Mouse (Mus musculus) small intestine, adult 2 months (tissue): ENCODE data around the gene Prkch. TPM values are rescaled to one million over a fixed set of nuclear protein-coding genes. Genes with fewer than 3 reads are reported as not detected.

ENCODE experiments used
- H3K27ac ChIP-seq: fragments of 200-500 bp; 2 replicates; pipeline ENCODE4 v1.5.1; 2012; ENCODE audit warnings: low read depth, low read length, control low read depth, inconsistent platforms; ENCODE audit not compliant: insufficient read depth
- H3K27me3 ChIP-seq: fragments of 200-500 bp; 2 replicates; pipeline ENCODE4 v1.6.1; 2012; ENCODE audit warnings: mild to moderate bottlenecking, moderate library complexity, low read length, inconsistent platforms; ENCODE audit not compliant: control insufficient read depth, insufficient read depth
- H3K36me3 ChIP-seq: fragments of 200-500 bp; 2 replicates; pipeline ENCODE4 v1.6.1; 2012; ENCODE audit warnings: mild to moderate bottlenecking, low read length, control low read depth, inconsistent platforms; ENCODE audit not compliant: control insufficient read depth, insufficient read depth
- H3K4me1 ChIP-seq: fragments of 200-500 bp; 2 replicates; pipeline ENCODE4 v1.6.1; 2012; ENCODE audit warnings: low read length, inconsistent platforms, mixed read lengths; ENCODE audit not compliant: control insufficient read depth, insufficient read depth, insufficient read length
- H3K4me3 ChIP-seq: fragments of 200-500 bp; 2 replicates; pipeline ENCODE4 v1.5.1; 2012; ENCODE audit warnings: low read depth, mild to moderate bottlenecking, control low read depth, inconsistent platforms, low read length, moderate library complexity
- CTCF ChIP-seq: fragments of 200-500 bp; IDR thresholded peaks from 2 replicates; pipeline ENCODE4 v1.5.1; 2012; ENCODE audit warnings: low read depth, mild to moderate bottlenecking, control low read depth, inconsistent platforms, low read length, moderate library complexity, mixed read lengths; ENCODE audit not compliant: insufficient replicate concordance, insufficient read length; ENCODE audit errors: extremely low read depth
- POLR2A ChIP-seq: fragments of 200-500 bp; IDR thresholded peaks from 2 replicates; pipeline ENCODE4 v1.6.1; 2012; ENCODE audit warnings: low read depth, mild to moderate bottlenecking, control low read depth, inconsistent platforms, low read length, moderate library complexity
- WGBS: fragments of 180-500 bp; shearing (Covaris S2); methylation state at CpG from one replicate; pipeline ENCODE4 v1.1.7; 2018; 5-methylcytosine and 5-hydroxymethylcytosine counted together
- polyA plus RNA-seq: library from polyadenylated mRNA; depleted of rRNA; stranded (reverse); fragments of >200 nt; gene quantifications from 2 replicates; pipeline ENCODE4 v1.2.3, GENCODE M21; 2012

Gene Prkch
- polyA plus RNA-seq, 1 experiment = 3.2 TPM

DNA sequence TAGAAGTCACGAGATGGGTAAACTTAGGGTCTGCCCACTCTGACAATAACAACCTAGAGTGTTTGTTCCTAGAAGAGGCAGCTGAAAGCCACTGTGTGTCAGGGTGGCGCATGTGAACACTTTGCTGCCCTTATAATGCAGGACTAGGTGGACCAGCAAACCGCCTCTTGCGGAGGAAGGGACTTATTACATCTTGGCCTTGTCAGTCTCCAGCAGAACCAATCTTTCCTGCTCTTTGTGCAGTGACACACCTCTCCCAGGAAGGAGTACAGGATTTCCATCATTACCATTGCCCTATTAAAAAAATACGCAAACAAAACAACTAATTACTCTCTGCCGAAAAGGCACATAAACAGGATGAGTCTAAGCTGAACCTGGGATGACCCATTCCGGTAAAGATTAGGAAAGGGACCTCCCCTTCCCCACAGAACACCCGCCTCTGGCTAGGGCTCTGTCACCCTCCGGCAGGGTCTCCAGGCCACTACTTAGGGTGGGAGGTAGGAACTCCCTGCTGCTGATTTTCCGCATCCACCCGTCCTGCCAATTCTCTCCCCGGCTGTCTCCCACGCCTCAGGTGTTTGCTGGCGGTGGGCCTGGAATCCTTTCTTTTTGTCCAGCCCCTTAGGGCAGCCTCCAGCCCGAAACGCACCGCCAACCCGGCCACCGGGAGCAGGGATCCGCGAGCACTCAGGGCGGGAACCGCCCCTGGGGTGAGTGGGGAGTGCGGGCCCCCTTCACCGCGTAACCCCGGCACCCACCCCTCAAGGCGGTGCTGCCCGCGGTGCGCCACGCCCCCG, 585 bp upstream of the Prkch start:
- H3K4me1 ChIP-seq = peaks cover 6% of the 10 kb centered on the region
- H3K4me3 ChIP-seq = peak overlapping the region; percentile 76
- H3K36me3 ChIP-seq = no peaks in the 10 kb centered on the region
- WGBS = 8% methylated on average over 33 of the region's 33 CpGs
- H3K27ac ChIP-seq = peak overlapping the region; percentile 31; the same call in 1 of the 2 replicates
- peaks cover 18% of the 10 kb centered on the region for H3K27me3 ChIP-seq
- TF ChIP-seq POLR2A (no peak), CTCF (peak; percentile 11; the same call in 1 of the 2 replicates)

DNA sequence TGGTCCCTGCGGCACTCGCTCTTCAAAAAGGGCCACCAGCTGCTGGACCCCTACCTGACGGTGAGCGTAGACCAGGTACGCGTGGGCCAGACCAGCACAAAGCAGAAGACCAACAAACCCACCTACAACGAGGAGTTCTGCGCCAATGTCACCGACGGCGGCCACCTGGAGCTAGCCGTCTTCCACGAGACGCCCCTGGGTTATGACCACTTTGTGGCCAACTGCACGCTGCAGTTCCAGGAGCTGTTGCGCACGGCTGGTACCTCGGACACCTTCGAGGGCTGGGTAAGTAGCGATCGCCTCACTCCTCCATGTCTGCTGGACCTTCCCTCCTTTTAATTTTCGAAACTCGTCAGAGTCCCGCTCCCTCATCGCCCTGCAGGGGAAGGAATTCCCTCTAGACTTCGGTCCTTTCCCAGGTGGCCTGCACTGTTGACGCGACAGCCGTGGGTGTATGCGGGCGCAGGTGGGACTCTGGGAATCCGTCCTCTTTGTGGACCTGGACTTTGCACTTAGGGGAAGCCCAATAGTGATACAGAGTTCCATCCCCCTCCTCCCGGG, 725 bp downstream of the Prkch start:
- Histone ChIP-seq H3K4me1 (peaks cover 6% of the 10 kb centered on the region), H3K36me3 (no peaks in the 10 kb centered on the region), H3K4me3 (peak overlapping the region; percentile 76), H3K27ac (peak overlapping the region; percentile 14), H3K27me3 (peaks cover 18% of the 10 kb centered on the region)
- no peak for TF ChIP-seq POLR2A
- no peak for TF ChIP-seq CTCF
- WGBS = under 1% methylated on average over 33 of the region's 33 CpGs

DNA sequence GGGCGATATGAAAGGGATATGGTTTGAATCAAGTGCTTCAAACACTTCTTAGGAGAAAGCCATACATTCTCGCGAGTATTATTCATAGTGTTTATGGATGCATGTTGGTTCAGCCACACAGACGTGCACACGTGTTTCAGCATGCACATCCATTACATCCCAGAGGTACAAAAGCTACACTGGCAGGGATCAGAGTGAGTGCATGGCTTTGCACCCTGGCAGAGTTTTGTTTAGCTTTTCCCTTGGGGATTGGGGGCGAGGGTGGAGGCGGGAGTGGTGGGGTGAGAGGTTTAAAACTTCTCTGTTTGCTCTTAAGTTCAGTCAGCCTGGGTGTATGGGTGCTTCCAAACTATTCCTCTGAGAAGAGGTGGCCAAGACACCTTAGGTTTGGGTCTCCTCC, 1.3 kb downstream of the Prkch start:
- Histone ChIP-seq H3K36me3 (no peaks in the 10 kb centered on the region), H3K4me3 (peak overlapping the region; percentile 76), H3K27ac (no peak overlapping the region; the same call in 1 of the 2 replicates), H3K4me1 (peaks cover 6% of the 10 kb centered on the region), H3K27me3 (peaks cover 18% of the 10 kb centered on the region)
- 10% methylated on average over 7 of the region's 7 CpGs for WGBS
- no peak for TF ChIP-seq POLR2A
- no peak for TF ChIP-seq CTCF

DNA sequence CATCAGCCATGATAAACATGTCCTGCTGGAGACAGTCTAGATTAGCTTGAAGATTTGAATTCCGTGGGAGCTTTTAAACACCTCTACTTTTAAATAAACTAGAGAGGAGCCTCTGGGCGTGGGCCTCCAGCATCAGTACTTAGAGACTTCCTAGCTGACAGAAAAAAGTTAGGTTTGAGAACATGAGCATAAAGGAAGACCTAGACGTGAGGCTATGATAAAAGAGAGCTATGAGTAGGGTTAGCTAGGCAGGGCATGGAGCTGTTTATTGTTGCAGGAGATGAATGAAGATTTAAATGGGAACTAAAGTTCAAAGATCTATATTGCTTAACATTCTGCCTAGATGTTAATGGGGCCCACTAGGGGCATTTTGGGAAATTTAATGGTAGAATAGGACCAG, 2.7 kb downstream of the Prkch start:
- H3K27me3 ChIP-seq = peaks cover 18% of the 10 kb centered on the region
- TF ChIP-seq POLR2A = no peak
- TF ChIP-seq CTCF = no peak
- peaks cover 6% of the 10 kb centered on the region for H3K4me1 ChIP-seq
- no peak overlapping the region for H3K27ac ChIP-seq
- WGBS = 59% methylated on average over 3 of the region's 3 CpGs
- H3K36me3 ChIP-seq = no peaks in the 10 kb centered on the region
- no peak overlapping the region for H3K4me3 ChIP-seq

DNA sequence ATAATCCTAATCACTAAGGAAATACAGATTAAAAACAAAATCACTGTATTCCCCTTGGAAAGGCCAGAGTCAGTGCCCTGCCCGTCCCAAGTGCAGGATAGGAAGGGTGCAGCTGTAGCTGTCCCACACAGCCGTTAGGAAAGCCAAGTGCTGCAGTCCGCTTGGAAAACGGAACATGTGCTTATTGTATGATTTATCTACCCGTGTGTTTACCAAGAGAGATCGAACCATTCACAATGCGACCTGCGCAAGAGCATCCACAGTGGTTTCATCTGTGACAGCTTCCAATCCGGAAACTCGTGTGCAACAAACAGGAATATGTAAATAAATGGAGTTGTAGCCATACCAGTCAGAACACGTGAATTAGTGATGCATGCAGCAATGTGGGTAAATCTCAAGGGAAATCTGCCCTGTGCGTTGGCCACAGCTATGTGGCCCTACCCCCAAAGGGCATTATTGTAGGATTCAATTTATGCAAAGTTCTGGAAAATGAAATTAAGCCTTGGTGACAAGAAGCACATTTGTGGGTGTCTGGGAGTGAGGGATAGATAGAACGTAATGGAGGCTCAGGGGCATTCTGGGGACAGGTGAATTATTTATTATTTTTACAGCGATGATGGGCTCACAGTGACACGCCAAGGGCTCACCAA, 6.2 kb downstream of the Prkch start:
- 76% methylated on average over 15 of the region's 15 CpGs for WGBS
- TF ChIP-seq POLR2A (no peak), CTCF (no peak)
- Histone ChIP-seq H3K27ac (peak overlapping the region; percentile 40; the same call in 1 of the 2 replicates), H3K27me3 (peaks cover 4% of the 10 kb centered on the region; the same call in 1 of the 2 replicates), H3K4me1 (no peaks in the 10 kb centered on the region), H3K4me3 (no peak overlapping the region), H3K36me3 (no peaks in the 10 kb centered on the region)

DNA sequence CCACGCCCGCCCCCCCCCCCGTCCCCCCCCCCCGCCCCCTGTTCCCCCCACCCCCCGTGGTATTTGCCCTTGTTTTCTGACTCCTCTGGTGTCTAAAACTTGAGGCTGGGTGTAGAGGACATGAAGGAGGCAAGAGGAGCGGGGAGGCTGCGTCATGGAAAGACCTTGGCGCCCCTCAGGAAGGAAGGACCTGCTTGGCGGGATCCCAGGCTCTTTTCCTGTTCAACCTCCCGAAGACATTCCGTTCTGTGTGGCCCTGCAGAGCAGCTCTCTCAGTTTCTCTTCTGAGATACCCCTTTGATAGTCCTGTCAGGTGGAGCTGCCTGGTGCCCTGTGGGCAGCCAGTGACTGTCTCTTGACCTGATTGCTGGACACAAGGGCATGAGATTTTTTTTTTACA, 7.0 kb downstream of the Prkch start:
- no peaks in the 10 kb centered on the region for H3K36me3 ChIP-seq
- H3K4me3 ChIP-seq = no peak overlapping the region
- 55% methylated on average over 11 of the region's 11 CpGs for WGBS
- 0 out of 2 replicates have a peak overlapping the region, but pooled peaks have one; percentile 28 for H3K27ac ChIP-seq
- TF ChIP-seq POLR2A (no peak), CTCF (no peak)
- H3K27me3 ChIP-seq = no peaks in the 10 kb centered on the region
- no peaks in the 10 kb centered on the region for H3K4me1 ChIP-seq
